Comparison of ENCODE assay signal across 8 mouse cellular contexts in genomic region chr14:121865162-121865561, GRCm38 (mm10). TPM values are rescaled to one million over a fixed set of nuclear protein-coding genes. Genes with fewer than 3 reads are reported as not detected.
A peak's percentile ranks its signal among the peaks of the same experiment; 100 is the strongest.
DNase-seq lines count a peak whose midpoint lies in the region; ATAC-seq lines count a peak whose summit lies in the region.

No protein-coding gene starts in this region.

- DNase-seq in cerebellum, postnatal 25 days, result peak; percentile 63 to 85
- DNase-seq in gastrocnemius, adult 8-10 months (ENCODE audit: low spot score in 2 of 2), result peak; percentile 34 to 40
- peak; percentile 46 for DNase-seq in kidney, adult 11 months
- peak; percentile 69 to 73 for DNase-seq in left cerebral cortex, postnatal 25 days (ENCODE audit: low spot score in 2 of 2)
- DNase-seq in mesoderm, embryonic 11.5 days (ENCODE audit: low read depth, low spot score), result peak; percentile 76
- DNase-seq in right cerebral cortex, postnatal 4 days, result peak; percentile 70
- peak; percentile 72 for DNase-seq in urinary bladder, postnatal 25 days (ENCODE audit: low spot score)

- intact Hi-C loops in left cerebral cortex, postnatal 25 days (cut with DNase I), result loop anchor here (1.0 to 5.0 kb wide), 2 partner anchors 54 to 197 kb away; no protein-coding TSS in a partner anchor

- peak; percentile 85 for ATAC-seq in activated CD4-positive, CD25-positive, alpha-beta regulatory T cell, adult 4 months

RNA-seq across cellular contexts. Expression of gene Ubac2, which starts 13.3 kb away (rescaled TPM):
- polyA plus RNA-seq in activated CD4-positive, CD25-positive, alpha-beta regulatory T cell, adult 4 months (2017; shearing (Covaris generic)), result 10 to 100 TPM; 62.5 to 75.1 TPM
- 10 to 100 TPM; 29.4 to 37.1 (median 32.7) TPM for total RNA-seq in gastrocnemius, adult 8-10 months (2022)
- 10 to 100 TPM; 33.7 to 33.8 TPM for total RNA-seq in left cerebral cortex, postnatal 25 days (2021)

RNA-seq across cellular contexts. Expression of gene Gpr18, which starts 50.4 kb away (rescaled TPM):
- 10 to 100 TPM; 83.8 to 86.0 TPM for polyA plus RNA-seq in activated CD4-positive, CD25-positive, alpha-beta regulatory T cell, adult 4 months (2017; shearing (Covaris generic))
- total RNA-seq in gastrocnemius, adult 8-10 months (2022), result not detected
- total RNA-seq in left cerebral cortex, postnatal 25 days (2021), result not detected

Comparison
In these comparisons a context has a peak if more than half of its experiments do, and no peak if none do; other contexts are left out.
1. Peak in every context shown above with its lines: DNase-seq and ATAC-seq.